Mouse (Mus musculus) ES-E14 (cell line): ENCODE data around the gene Zfp768. TPM values are rescaled to one million over a fixed set of nuclear protein-coding genes. Genes with fewer than 3 reads are reported as not detected.
"Not testable (repeated sequence)": the region's sequence is repeated elsewhere in the genome, so short reads cannot be mapped to it uniquely, and the experiment has no call there.

Experiments
- DNase-seq: peaks from one replicate; pipeline ENCODE4 v3.0.0-alpha.2; 2013; ENCODE audit warnings: low read depth, low spot score
- H3K27ac ChIP-seq: 2 replicates; pipeline ENCODE4 v1.5.1; 2012; ENCODE audit warnings: low read depth, mild to moderate bottlenecking, low read length, moderate library complexity, mixed read lengths; ENCODE audit not compliant: poor library complexity, insufficient read depth, severe bottlenecking
- H3K36me3 ChIP-seq: 2 replicates; pipeline ENCODE4 v1.6.1; 2012; ENCODE audit warnings: mild to moderate bottlenecking, low read length, moderate library complexity, mixed read lengths; ENCODE audit not compliant: control insufficient read depth, poor library complexity, insufficient read depth, severe bottlenecking
- H3K4me1 ChIP-seq, 2 experiments: fragments of 150-350 bp in 1 of 2; sonication (generic) in 1 of 2; 2 replicates each; pipeline ENCODE4 v1.6.1; 2012; ENCODE audit warnings: low read length in 2 of 2, mild to moderate bottlenecking in 1 of 2, mixed read lengths in 1 of 2; ENCODE audit not compliant: control insufficient read depth in 2 of 2, insufficient read depth in 2 of 2, poor library complexity in 1 of 2
- H3K4me3 ChIP-seq, 2 experiments: fragments of 150-350 bp in 1 of 2; sonication (generic) in 1 of 2; 2 replicates each; pipeline ENCODE4 v1.5.1; 2012; ENCODE audit warnings: low read length in 2 of 2, low read depth in 1 of 2, mild to moderate bottlenecking in 1 of 2, mixed read lengths in 1 of 2; ENCODE audit not compliant: insufficient read depth in 1 of 2, poor library complexity in 1 of 2, severe bottlenecking in 1 of 2
- H3K9ac ChIP-seq: 2 replicates; pipeline ENCODE4 v1.6.1; 2012; ENCODE audit warnings: low read depth, mild to moderate bottlenecking, low read length, mixed read lengths; ENCODE audit not compliant: poor library complexity, insufficient read depth, severe bottlenecking
- H3K9me3 ChIP-seq: fragments of 150-350 bp; sonication (generic); 2 replicates; pipeline ENCODE4 v1.6.1; 2012; ENCODE audit warnings: low read depth, mild to moderate bottlenecking, low read length; ENCODE audit not compliant: control insufficient read depth, insufficient read depth
- CHD2 ChIP-seq: IDR thresholded peaks from 2 replicates; pipeline ENCODE4 v1.6.1; 2014; ENCODE audit warnings: mild to moderate bottlenecking, low read depth, low read length, inconsistent platforms
- HCFC1 ChIP-seq: IDR thresholded peaks from 2 replicates; pipeline ENCODE4 v1.6.1; 2012; ENCODE audit warnings: low read length, inconsistent platforms, borderline replicate concordance; ENCODE audit not compliant: insufficient read depth
- MAFK ChIP-seq: IDR thresholded peaks from 2 replicates; pipeline ENCODE4 v1.6.1; 2014; ENCODE audit warnings: mild to moderate bottlenecking, low read depth, low read length, inconsistent platforms; ENCODE audit not compliant: insufficient read depth
- ZC3H11A ChIP-seq: IDR thresholded peaks from 2 replicates; pipeline ENCODE4 v1.6.1; 2012; ENCODE audit warnings: low read depth, mild to moderate bottlenecking, inconsistent platforms, low read length, borderline replicate concordance
- ZNF384 ChIP-seq: IDR thresholded peaks from 2 replicates; pipeline ENCODE4 v1.6.1; 2012; ENCODE audit warnings: low read depth, low read length, inconsistent platforms
- in situ Hi-C, 2 experiments: fragments of 600-800 bp; cut with MboI; formaldehyde crosslinking; loops; one replicate each; pipeline ENCODE4 v1.15.1; 2025; ENCODE audit warnings: low sequenced_read_pairs in 2 of 2, inconsistent platforms in 1 of 2; ENCODE audit not compliant: unreplicated experiment in 2 of 2
- total RNA-seq: library from RNA; depleted of rRNA; stranded (reverse); fragments of 300-350 nt; gene quantifications from 2 replicates; pipeline ENCODE4 v1.2.3, GENCODE M21; 2012

Gene Zfp768
- total RNA-seq, 1 experiment: 4.4 TPM

- in situ Hi-C loops: no loop called here
- DNase-seq: no peak
- H3K4me1 ChIP-seq: peaks cover 1 to 5% of the 10 kb centered on the region in 2 experiments; a peak in 2 of 4 replicates
- peak overlapping the region; percentile 87 for H3K9ac ChIP-seq
- TF ChIP-seq HCFC1 (no peak), ZNF384 (no peak), MAFK (no peak), ZC3H11A (no peak), CHD2 (no peak)
- peak overlapping the region; percentile 94 to 100 for H3K4me3 ChIP-seq
- no peaks in the 10 kb centered on the region for H3K9me3 ChIP-seq
- no peaks in the 10 kb centered on the region for H3K36me3 ChIP-seq
- H3K27ac ChIP-seq: no peak overlapping the region; the same call in 1 of the 2 replicates
Measured at GRCm38 (mm10) chr7:127345092-127345491, 297 bp downstream of the Zfp768 start.

- no peaks in the 10 kb centered on the region for H3K9me3 ChIP-seq
- no peaks in the 10 kb centered on the region for H3K36me3 ChIP-seq
- peaks cover 1 to 5% of the 10 kb centered on the region in 2 experiments; a peak in 2 of 4 replicates for H3K4me1 ChIP-seq
- no peak overlapping the region for H3K9ac ChIP-seq
- H3K27ac ChIP-seq: no peak overlapping the region
- peak overlapping the region in 1 of 2 experiments; percentile 100; a peak in 1 of 4 replicates for H3K4me3 ChIP-seq
- TF ChIP-seq MAFK (no peak), ZC3H11A (no peak), HCFC1 (no peak), CHD2 (no peak), ZNF384 (no peak)
- in situ Hi-C loops: no loop called here
- no peak for DNase-seq
Measured at GRCm38 (mm10) chr7:127344371-127344770, 1.0 kb downstream of the Zfp768 start.

- Histone ChIP-seq H3K9me3 (no peaks in the 10 kb centered on the region), H3K36me3 (no peaks in the 10 kb centered on the region), H3K27ac (no peak overlapping the region), H3K4me3 (peak overlapping the region; percentile 25 to 47; a peak in 2 of 4 replicates), H3K4me1 (peaks cover 1 to 5% of the 10 kb centered on the region in 2 experiments; a peak in 2 of 4 replicates), H3K9ac (0 out of 2 replicates have a peak overlapping the region, but pooled peaks have one; percentile 21)
- in situ Hi-C loops: no loop called here
- no peak for DNase-seq
- TF ChIP-seq ZNF384: no peak
- TF ChIP-seq MAFK: no peak
- no peak for TF ChIP-seq HCFC1
- no peak for TF ChIP-seq CHD2
Measured at GRCm38 (mm10) chr7:127343351-127344019, 1.9 kb downstream of the Zfp768 start.

- no peak for DNase-seq
- TF ChIP-seq ZNF384: no peak
- TF ChIP-seq HCFC1: no peak
- no peak for TF ChIP-seq ZC3H11A
- TF ChIP-seq MAFK: no peak
- TF ChIP-seq CHD2: no peak
- in situ Hi-C loops: no loop called here
- Histone ChIP-seq H3K4me1 (peaks cover 1 to 5% of the 10 kb centered on the region in 2 experiments; a peak in 2 of 4 replicates), H3K4me3 (peak overlapping the region; percentile 25 to 47; a peak in 2 of 4 replicates), H3K36me3 (no peaks in the 10 kb centered on the region), H3K9ac (0 out of 2 replicates have a peak overlapping the region, but pooled peaks have one; percentile 21), H3K27ac (no peak overlapping the region), H3K9me3 (no peaks in the 10 kb centered on the region)
Measured at GRCm38 (mm10) chr7:127342888-127343287, 2.5 kb downstream of the Zfp768 start.

GRCm38 (mm10) chr7:127342332-127342731 is 3.1 kb downstream of the Zfp768 start:
- no peak overlapping the region for H3K27ac ChIP-seq
- in situ Hi-C loops: no loop called here
- DNase-seq: no peak
- H3K36me3 ChIP-seq: no peaks in the 10 kb centered on the region
- TF ChIP-seq CHD2 (no peak), ZNF384 (no peak), MAFK (no peak), ZC3H11A (no peak), HCFC1 (no peak)
- H3K9me3 ChIP-seq: no peaks in the 10 kb centered on the region
- H3K4me1 ChIP-seq: peaks cover 1 to 5% of the 10 kb centered on the region in 2 experiments; a peak in 2 of 4 replicates
- no peak overlapping the region for H3K9ac ChIP-seq
- no peak overlapping the region for H3K4me3 ChIP-seq

GRCm38 (mm10) chr7:127341861-127342260 is 3.5 kb downstream of the Zfp768 start:
- in situ Hi-C loops, H3K4me3 ChIP-seq, H3K4me1 ChIP-seq, H3K9ac ChIP-seq, DNase-seq, H3K27ac ChIP-seq, H3K9me3 ChIP-seq, H3K36me3 ChIP-seq: not testable (repeated sequence)
